Mouse (Mus musculus): ENCODE results near the gene Lsm4.

GRCm38 (mm10) chr8:70716521-70717400 is 43.7 kb downstream of the Lsm4 start:
- TF ChIP-seq CTCF (conservative IDR thresholded peaks at IDR 0.05; ENCODE audit: low read length) (no peak), NANOG (IDR thresholded peaks at IDR 0.05; ENCODE audit: borderline replicate concordance, low read length) (no peak), POU5F1 (IDR thresholded peaks at IDR 0.05; ENCODE audit: borderline replicate concordance, low read length) (no peak)

Measured in E14TG2a.4 (cell line).